Mouse (Mus musculus) cerebellum, adult 8-10 months (tissue): ENCODE data around the gene Hgf.

Experiments
- DNase-seq: peaks from one replicate; pipeline ENCODE4 v3.0.0; 2022

Gene Hgf

GRCm38 (mm10) chr5:16553304-16554047 is at the start of gene Hgf:
Gene Hgf (plus strand): TSS chr5:16553495.
- DNase-seq: no peak

DNA sequence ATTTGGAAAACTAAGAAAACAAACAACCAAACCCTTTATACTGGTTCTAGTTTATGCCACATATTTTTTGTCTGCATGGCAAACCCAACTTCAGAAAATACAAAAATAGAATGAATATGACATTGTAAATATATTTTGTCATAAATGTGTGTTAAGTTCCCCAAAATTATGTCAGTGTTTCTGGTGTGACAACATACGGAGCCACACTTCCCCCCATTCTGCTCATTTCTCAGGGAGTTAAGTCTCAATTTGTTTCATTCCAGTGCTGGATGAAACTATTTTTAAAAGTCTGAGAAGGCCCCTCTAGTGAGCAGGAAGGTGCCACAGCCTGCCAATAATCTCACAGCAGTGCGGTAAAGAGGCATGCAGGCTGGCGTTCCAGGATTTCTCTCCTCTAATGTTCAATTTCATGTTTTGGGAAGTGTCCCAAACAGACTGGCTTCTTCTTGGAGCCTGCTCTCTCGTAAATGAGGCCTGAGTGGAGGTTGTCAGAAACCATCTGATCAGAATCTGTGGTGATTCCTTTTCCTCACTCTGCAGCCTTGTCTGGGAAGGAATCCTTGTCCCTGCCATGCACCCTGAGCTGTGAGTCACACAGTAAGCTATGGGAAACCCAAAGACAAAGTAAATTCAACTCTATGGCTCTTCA is 46.5 kb upstream of the Hgf start:
- no peak for DNase-seq

GRCm38 (mm10) chr5:16531619-16532277 is 21.5 kb upstream of the Hgf start:
- DNase-seq: no peak

- DNase-seq: no peak
These were observed 15.2 kb upstream of the Hgf start for GRCm38 (mm10) chr5:16538067-16538466.

DNA sequence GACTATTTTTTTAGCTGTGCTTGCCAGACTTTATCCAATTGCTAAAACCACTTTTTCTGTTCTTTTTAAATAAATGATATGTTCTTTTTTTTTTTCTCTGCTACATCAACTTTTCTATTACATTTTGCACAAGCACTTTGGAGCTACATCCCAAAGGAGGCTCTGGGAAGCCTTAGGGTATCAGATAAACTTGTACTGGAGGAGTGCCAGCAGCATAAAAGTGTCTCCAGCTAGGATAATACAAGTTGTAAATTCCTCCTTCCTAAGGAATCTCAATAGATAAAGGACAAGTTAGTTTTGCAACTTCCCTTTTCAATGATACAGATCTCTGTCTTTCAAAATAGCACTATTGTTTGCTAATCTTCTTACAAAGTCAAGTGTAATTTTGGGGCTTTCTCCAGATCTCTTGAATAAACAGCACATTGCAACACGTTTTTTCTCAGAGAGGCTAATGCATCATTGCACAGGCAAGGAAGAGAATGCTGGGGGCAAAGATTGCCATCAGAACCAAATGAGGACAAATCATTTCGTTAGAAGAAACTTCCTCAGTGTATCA is 11.7 kb upstream of the Hgf start:
- no peak for DNase-seq

GRCm38 (mm10) chr5:16547490-16547889 is 5.8 kb upstream of the Hgf start:
- no peak for DNase-seq

- no peak for DNase-seq
These were observed 648 bp upstream of the Hgf start for GRCm38 (mm10) chr5:16552647-16553046.

DNA sequence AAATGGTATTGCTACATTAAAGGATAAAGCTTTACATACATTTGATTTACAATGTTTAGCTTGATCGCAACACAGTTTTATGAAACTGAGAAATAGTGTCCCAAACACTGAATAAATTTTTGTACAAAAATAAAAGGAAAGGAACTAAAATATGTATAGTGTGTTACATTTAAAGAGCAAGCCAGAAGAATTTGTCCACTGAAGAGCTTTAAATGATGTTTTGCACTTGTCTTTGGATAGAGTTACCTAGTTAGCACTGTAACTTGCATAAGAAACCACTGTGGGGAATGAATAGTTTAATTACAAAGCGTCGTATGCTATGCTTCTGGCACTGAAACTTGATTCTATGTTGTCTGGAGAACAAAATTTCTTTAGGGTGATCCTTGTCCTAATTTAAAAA is 7.0 kb downstream of the Hgf start:
- DNase-seq: no peak

GRCm38 (mm10) chr5:16568997-16569396 is 15.7 kb downstream of the Hgf start:
- DNase-seq: no peak

DNA sequence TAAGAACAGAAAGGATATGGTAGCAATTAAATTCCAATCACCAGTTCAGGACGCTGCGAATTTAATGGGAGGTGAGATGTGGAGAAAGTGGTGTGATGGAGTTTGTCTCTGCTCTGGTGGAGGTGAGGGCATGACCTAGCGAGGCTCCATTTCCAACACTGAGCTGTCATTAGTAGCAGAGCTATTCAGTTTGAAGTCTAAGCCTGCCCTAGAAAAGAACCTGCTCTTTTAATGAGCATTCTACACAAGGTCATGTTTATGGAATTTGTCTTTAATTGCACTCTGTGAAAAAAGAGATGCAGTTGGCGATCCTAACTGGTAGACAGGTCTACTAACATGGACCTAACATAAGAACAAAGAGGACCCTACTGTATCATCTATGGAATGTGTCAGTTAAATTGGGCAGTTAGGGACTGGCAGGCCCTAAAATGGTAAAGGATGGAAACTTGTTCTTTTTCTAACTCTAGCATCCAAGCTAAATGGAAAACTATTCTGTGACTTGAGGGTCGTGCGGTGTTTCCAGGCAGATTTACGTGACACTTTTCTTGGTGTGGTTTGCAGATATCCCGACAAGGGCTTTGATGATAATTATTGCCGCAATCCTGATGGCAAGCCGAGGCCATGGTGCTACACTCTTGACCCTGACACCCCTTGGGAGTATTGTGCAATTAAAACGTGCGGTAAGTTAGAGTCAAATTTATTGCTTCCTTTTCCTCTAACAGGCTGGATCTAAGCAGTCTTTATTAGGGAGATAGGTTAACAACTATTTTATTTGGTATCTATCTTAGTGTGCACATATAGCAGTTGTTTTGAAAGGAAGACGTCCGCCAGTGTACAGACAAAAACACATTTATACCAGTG is 24.8 kb downstream of the Hgf start:
- no peak for DNase-seq

DNA sequence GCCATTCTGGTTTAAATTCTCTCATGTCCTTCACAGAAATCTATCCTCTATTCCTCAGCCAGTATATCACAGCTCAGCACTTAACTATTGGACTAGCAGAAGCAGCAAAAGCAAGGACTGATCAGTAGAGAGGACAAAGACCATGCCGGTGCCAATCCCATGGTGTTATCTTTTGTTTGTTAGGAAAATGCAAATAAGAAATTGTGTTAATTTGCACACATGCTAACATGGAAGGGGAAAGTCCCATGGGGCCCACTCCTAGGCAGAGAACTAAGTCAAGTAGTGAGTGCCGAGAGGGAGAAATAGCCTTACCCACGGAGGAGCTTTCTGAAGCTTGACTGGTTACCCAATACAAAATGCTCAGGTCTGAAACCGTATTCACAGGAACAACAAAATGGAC is 42.4 kb downstream of the Hgf start:
- DNase-seq: no peak

DNA sequence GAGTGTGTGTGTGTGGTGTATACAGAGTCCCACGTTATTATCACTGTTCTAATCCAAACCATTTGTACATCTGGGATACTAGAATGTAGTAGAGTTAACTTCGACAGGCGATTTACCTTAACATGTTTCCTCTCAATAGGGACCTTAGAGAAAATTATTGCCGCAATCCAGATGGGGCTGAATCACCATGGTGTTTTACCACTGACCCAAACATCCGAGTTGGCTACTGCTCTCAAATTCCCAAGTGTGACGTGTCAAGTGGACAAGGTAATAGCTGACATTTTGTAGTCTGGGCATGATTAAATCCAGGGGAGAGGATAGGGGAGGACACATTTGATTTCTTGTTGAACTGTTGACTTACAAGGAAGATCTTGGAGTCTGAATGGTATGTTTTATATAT is 44.7 kb downstream of the Hgf start:
- DNase-seq: no peak

DNA sequence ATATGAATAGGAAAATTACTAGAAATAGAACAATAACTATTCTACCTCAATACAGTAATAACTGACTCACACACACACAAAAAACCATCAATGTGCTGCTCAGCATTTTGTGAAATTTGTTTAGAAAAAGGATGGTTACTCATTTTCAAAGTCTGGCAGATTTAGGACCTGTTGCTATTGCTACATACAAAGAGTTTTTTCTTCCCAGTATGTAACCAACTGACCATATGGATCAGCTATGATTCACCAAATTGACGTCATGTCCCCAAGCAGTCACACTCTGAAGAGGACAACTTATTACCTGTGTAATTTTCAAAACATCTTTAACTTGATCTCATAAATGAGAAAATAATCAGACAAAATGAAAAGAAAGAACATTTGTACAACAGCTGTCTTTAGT is 48.2 kb downstream of the Hgf start:
- no peak for DNase-seq

- no peak for DNase-seq
These were observed 79.7 kb downstream of the Hgf start for GRCm38 (mm10) chr5:16632996-16633395.

- no peak for DNase-seq
These were observed 93.1 kb downstream of the Hgf start for GRCm38 (mm10) chr5:16646417-16646816.

GRCm38 (mm10) chr5:16647701-16648100 is 94.4 kb downstream of the Hgf start:
- DNase-seq: no peak

DNA sequence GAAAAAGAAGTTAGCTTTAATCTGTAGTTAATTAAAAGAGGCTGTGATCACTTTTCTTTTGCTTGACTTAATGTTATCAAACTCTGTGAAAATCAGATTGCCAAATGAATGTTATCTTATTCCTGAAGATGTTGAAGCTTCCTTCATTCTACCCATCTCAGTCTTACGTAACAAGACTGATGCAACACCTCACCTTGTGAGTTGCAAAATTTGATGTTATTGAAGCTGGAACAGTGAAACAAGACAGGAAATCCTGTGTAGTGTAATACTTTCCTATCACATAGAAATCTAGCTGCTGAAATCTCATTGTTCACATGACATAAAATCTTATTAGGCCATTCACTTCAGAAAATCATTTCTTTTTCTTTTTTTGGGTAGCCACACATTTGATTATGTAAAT is 96.9 kb downstream of the Hgf start:
- DNase-seq: no peak

DNA sequence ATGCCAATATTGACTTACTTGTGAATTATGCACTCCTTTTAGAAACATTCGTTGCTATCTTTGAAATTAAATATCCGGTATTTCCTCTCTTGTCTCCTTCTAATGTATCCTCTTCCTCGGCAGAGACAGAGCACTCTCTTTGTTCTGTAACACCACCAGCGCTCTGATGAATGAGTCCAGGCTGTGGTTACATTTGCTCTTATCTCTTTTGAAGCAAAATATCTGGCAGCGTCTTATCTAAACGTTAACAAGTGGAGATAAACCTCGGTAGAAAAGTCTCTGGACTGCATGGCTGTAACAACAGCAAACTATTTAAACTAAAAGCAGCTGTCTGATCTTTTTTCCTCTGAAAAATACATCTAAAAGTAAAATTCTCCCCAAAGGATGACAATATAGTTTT is 100.7 kb downstream of the Hgf start:
- DNase-seq: no peak
